Mouse (Mus musculus): ENCODE data around the gene Psmd11.

The Psmd11 gene

GRCm38 (mm10) chr11:80482347-80482746 lies 53.9 kb downstream of the Psmd11 start:
- no peak for DNase-seq (ENCODE audit: low read depth, low spot score)

- DNase-seq (ENCODE audit: low read depth, low spot score) = no peak
These were observed 54.5 kb downstream of the Psmd11 start for GRCm38 (mm10) chr11:80482921-80483320.

- DNase-seq (ENCODE audit: low read depth, low spot score) = no peak
These were observed 55.2 kb downstream of the Psmd11 start for GRCm38 (mm10) chr11:80483536-80484067.

- no peak for DNase-seq (ENCODE audit: low read depth, low spot score)
These were observed 55.9 kb downstream of the Psmd11 start for GRCm38 (mm10) chr11:80484191-80484791.

GRCm38 (mm10) chr11:80485120-80485551 lies 56.7 kb downstream of the Psmd11 start:
- no peak for DNase-seq (ENCODE audit: low read depth, low spot score)

GRCm38 (mm10) chr11:80485622-80486206 lies 57.3 kb downstream of the Psmd11 start:
- no peak for DNase-seq (ENCODE audit: low read depth, low spot score)

- no peak for DNase-seq (ENCODE audit: low read depth, low spot score)
These were observed 59.6 kb downstream of the Psmd11 start for GRCm38 (mm10) chr11:80487904-80488587.

- DNase-seq (ENCODE audit: low read depth, low spot score) = no peak
These were observed 60.9 kb downstream of the Psmd11 start for GRCm38 (mm10) chr11:80489172-80489881.

GRCm38 (mm10) chr11:80489882-80490196 lies 61.4 kb downstream of the Psmd11 start:
- no peak for DNase-seq (ENCODE audit: low read depth, low spot score)

- no peak for DNase-seq (ENCODE audit: low read depth, low spot score)
These were observed 62.4 kb downstream of the Psmd11 start for GRCm38 (mm10) chr11:80490831-80491230.

- no peak for DNase-seq (ENCODE audit: low read depth, low spot score)
These were observed 64.8 kb downstream of the Psmd11 start for GRCm38 (mm10) chr11:80493186-80493585.

- no peak for DNase-seq (ENCODE audit: low read depth, low spot score)
These were observed 66.4 kb downstream of the Psmd11 start for GRCm38 (mm10) chr11:80494852-80495251.

GRCm38 (mm10) chr11:80495972-80496371 lies 67.6 kb downstream of the Psmd11 start:
- DNase-seq (ENCODE audit: low read depth, low spot score) = no peak

- DNase-seq (ENCODE audit: low read depth, low spot score) = no peak
These were observed 68.2 kb downstream of the Psmd11 start for GRCm38 (mm10) chr11:80496640-80497039.

- DNase-seq (ENCODE audit: low read depth, low spot score) = no peak
These were observed 69.0 kb downstream of the Psmd11 start for GRCm38 (mm10) chr11:80497225-80497919.

GRCm38 (mm10) chr11:80498328-80499070 lies 70.1 kb downstream of the Psmd11 start:
- no peak for DNase-seq (ENCODE audit: low read depth, low spot score)

- DNase-seq (ENCODE audit: low read depth, low spot score) = no peak
These were observed 71.1 kb downstream of the Psmd11 start for GRCm38 (mm10) chr11:80499550-80499952.

GRCm38 (mm10) chr11:80503281-80503680 lies 74.9 kb downstream of the Psmd11 start:
- DNase-seq (ENCODE audit: low read depth, low spot score) = no peak

GRCm38 (mm10) chr11:80503726-80504452 lies 75.5 kb downstream of the Psmd11 start:
- peak; percentile 22 for DNase-seq (ENCODE audit: low read depth, low spot score)
